Mouse (Mus musculus): Measurements from ENCODE around the gene Ciao2a. TPM values are rescaled to one million over a fixed set of nuclear protein-coding genes. Genes with fewer than 3 reads are reported as not detected.

The Ciao2a gene
- polyA plus RNA-seq, 1 experiment, result 42.4 TPM

DNA sequence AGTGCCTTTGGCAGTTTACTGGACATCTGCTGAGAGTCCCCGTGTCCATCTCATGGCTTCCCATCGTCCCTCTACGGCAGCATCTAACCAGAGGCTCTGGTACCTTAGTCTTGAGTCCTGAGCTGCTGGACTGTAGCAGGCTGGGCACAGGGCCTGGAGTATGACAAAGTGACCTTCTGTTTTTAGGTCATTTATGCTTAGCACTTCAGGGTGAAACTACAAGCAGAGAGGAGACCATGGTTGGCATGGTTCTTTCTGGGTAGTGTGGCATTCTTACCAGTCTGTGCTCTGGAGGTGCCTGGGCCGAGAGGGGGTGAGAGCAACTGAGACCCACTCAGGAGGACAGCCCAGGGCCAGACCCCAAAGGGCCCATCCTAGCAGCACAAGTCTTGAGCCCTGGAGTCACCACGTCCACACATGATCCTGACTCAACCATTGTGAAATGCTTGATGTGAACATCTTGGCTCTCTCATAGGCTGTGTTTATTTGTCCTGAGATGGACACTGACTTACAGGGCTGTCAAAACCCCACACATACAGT, 47.0 kb downstream of the Ciao2a start:
- peaks cover 37% of the 10 kb centered on the region for H3K79me2 ChIP-seq (ENCODE audit: control insufficient read depth, insufficient read depth)
- peaks cover 20% of the 10 kb centered on the region for H3K36me3 ChIP-seq (ENCODE audit: control insufficient read depth, insufficient read depth)
- no peak overlapping the region for H3K4me3 ChIP-seq
- H3K27me3 ChIP-seq (ENCODE audit: control insufficient read depth, insufficient read depth, insufficient read length), result no peaks in the 10 kb centered on the region
- no peak for TF ChIP-seq POLR2A (IDR thresholded peaks at IDR 0.05; ENCODE audit: insufficient read length, low read depth)
- TF ChIP-seq CEBPB (IDR thresholded peaks at IDR 0.05; ENCODE audit: insufficient read depth, poor library complexity, severe bottlenecking), result no peak
- TF ChIP-seq E2F4 (IDR thresholded peaks at IDR 0.05; ENCODE audit: insufficient read depth), result no peak
- no peak for TF ChIP-seq SRF (IDR thresholded peaks at IDR 0.05; ENCODE audit: control insufficient read depth, insufficient read length, low read depth)
- no peak for TF ChIP-seq MYOG (IDR thresholded peaks at IDR 0.05; ENCODE audit: control insufficient read depth in 1 of 3, insufficient read depth in 1 of 3, insufficient read length in 2 of 3, low read depth in 2 of 3)
- no peak for TF ChIP-seq REST (IDR thresholded peaks at IDR 0.05; ENCODE audit: insufficient read depth, insufficient read length)
- no peak for TF ChIP-seq MYOD1 (IDR thresholded peaks at IDR 0.05; ENCODE audit: control insufficient read depth in 1 of 3, insufficient read length in 2 of 3, low read depth in 2 of 3)
- TF ChIP-seq MAX (IDR thresholded peaks at IDR 0.05; ENCODE audit: low read depth), result no peak
- TF ChIP-seq TCF3 (IDR thresholded peaks at IDR 0.05; ENCODE audit: insufficient read length, low read depth), result no peak
- no peak for TF ChIP-seq POLR2AphosphoS2 (IDR thresholded peaks at IDR 0.05; ENCODE audit: insufficient read length, low read depth)
- no peak for TF ChIP-seq TCF12 (IDR thresholded peaks at IDR 0.05; ENCODE audit: insufficient read depth, poor library complexity, severe bottlenecking)
- TF ChIP-seq USF1 (IDR thresholded peaks at IDR 0.05; ENCODE audit: low read depth), result no peak
- no peak overlapping the region for H3ac ChIP-seq (ENCODE audit: control insufficient read depth, insufficient read length)
- H3K4me2 ChIP-seq (ENCODE audit: low read depth), result no peak overlapping the region

DNA sequence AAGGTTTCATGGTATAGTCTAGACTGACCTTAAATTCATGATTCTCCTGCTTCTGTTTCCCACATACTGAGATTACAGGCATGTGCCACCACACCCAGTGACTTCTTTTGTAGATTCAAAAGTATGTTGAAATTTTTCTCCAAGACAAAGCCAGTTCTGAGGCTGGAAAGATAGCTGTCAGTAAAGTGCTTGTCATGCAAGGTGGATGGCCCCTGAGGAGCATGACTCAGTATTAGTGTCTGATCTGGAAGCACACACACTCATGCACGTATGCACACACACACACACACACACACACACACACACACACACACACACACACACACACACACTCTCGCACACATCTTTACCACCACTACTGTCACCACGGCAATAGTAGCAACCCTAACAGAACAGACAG, 48.6 kb downstream of the Ciao2a start:
- Histone ChIP-seq H3K4me3 (no peak overlapping the region), H3K36me3 (ENCODE audit: control insufficient read depth, insufficient read depth) (peaks cover 11% of the 10 kb centered on the region), H3ac (ENCODE audit: control insufficient read depth, insufficient read length) (no peak overlapping the region), H3K27me3 (ENCODE audit: control insufficient read depth, insufficient read depth, insufficient read length) (no peaks in the 10 kb centered on the region), H3K4me2 (ENCODE audit: low read depth) (no peak overlapping the region), H3K79me2 (ENCODE audit: control insufficient read depth, insufficient read depth) (peaks cover 42% of the 10 kb centered on the region)
- TF ChIP-seq TCF3 (IDR thresholded peaks at IDR 0.05; ENCODE audit: insufficient read length, low read depth), result no peak
- no peak for TF ChIP-seq MAX (IDR thresholded peaks at IDR 0.05; ENCODE audit: low read depth)
- no peak for TF ChIP-seq POLR2A (IDR thresholded peaks at IDR 0.05; ENCODE audit: insufficient read length, low read depth)
- TF ChIP-seq USF1 (IDR thresholded peaks at IDR 0.05; ENCODE audit: low read depth), result no peak
- TF ChIP-seq MYOG (IDR thresholded peaks at IDR 0.05; ENCODE audit: control insufficient read depth in 1 of 3, insufficient read depth in 1 of 3, insufficient read length in 2 of 3, low read depth in 2 of 3), result no peak
- no peak for TF ChIP-seq TCF12 (IDR thresholded peaks at IDR 0.05; ENCODE audit: insufficient read depth, poor library complexity, severe bottlenecking)
- no peak for TF ChIP-seq MYOD1 (IDR thresholded peaks at IDR 0.05; ENCODE audit: control insufficient read depth in 1 of 3, insufficient read length in 2 of 3, low read depth in 2 of 3)

DNA sequence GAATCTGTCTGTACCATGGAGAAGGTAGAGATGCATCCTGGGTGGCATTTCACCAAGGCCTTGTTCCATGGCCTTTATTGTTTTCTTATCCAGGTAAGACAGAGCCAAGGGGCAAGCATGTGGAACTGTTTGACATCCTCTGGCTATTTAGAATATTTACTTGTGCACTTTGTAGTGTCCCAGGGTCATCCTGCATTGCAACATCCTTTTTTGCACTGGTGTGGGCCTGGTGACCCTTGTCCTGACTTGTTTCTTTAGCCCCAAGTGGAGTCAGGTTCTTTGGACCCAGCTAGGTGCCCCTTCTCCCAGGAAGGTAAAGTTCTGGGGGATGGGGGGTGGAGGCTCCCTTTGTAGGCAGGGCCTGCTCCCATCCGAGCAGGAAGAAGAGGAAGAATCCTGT, 51.6 kb downstream of the Ciao2a start:
- no peak overlapping the region for H3K4me3 ChIP-seq
- TF ChIP-seq E2F4 (IDR thresholded peaks at IDR 0.05; ENCODE audit: insufficient read depth) (no peak), MAX (IDR thresholded peaks at IDR 0.05; ENCODE audit: low read depth) (no peak), SRF (IDR thresholded peaks at IDR 0.05; ENCODE audit: control insufficient read depth, insufficient read length, low read depth) (no peak), CEBPB (IDR thresholded peaks at IDR 0.05; ENCODE audit: insufficient read depth, poor library complexity, severe bottlenecking) (no peak), MYOD1 (IDR thresholded peaks at IDR 0.05; ENCODE audit: control insufficient read depth in 1 of 3, insufficient read length in 2 of 3, low read depth in 2 of 3) (no peak)

DNA sequence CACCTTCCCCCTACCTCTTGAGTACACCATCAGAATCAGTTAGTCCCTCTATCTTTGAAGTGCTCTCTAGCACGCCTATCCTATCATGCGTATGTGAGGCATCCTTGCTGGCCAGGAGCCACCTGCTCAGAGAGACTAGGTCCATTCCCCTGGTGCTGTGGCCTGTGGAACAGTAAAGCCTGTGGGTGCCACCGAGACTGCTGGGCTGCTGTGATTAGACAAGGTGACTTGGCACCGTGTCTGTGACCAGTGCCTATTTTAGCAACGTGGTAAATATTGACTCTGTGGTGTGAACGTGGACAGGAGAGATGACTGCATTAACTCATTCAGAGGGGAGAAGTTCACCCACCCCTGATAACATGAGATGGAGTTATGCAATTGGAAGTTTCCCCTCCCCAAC, 53.4 kb downstream of the Ciao2a start:
- Histone ChIP-seq H3ac (ENCODE audit: control insufficient read depth, insufficient read length) (no peak overlapping the region), H3K36me3 (ENCODE audit: control insufficient read depth, insufficient read depth) (peaks cover 7% of the 10 kb centered on the region), H3K79me2 (ENCODE audit: control insufficient read depth, insufficient read depth) (peaks cover 56% of the 10 kb centered on the region), H3K27me3 (ENCODE audit: control insufficient read depth, insufficient read depth, insufficient read length) (no peaks in the 10 kb centered on the region), H3K4me2 (ENCODE audit: low read depth) (no peak overlapping the region), H3K4me3 (no peak overlapping the region)
- TF ChIP-seq MYOG (IDR thresholded peaks at IDR 0.05; ENCODE audit: control insufficient read depth in 1 of 3, insufficient read depth in 1 of 3, insufficient read length in 2 of 3, low read depth in 2 of 3), result no peak
- TF ChIP-seq E2F4 (IDR thresholded peaks at IDR 0.05; ENCODE audit: insufficient read depth), result no peak
- no peak for TF ChIP-seq CEBPB (IDR thresholded peaks at IDR 0.05; ENCODE audit: insufficient read depth, poor library complexity, severe bottlenecking)
- no peak for TF ChIP-seq TCF3 (IDR thresholded peaks at IDR 0.05; ENCODE audit: insufficient read length, low read depth)
- no peak for TF ChIP-seq MYOD1 (IDR thresholded peaks at IDR 0.05; ENCODE audit: control insufficient read depth in 1 of 3, insufficient read length in 2 of 3, low read depth in 2 of 3)
- no peak for TF ChIP-seq USF1 (IDR thresholded peaks at IDR 0.05; ENCODE audit: low read depth)
- no peak for TF ChIP-seq SRF (IDR thresholded peaks at IDR 0.05; ENCODE audit: control insufficient read depth, insufficient read length, low read depth)
- no peak for TF ChIP-seq TCF12 (IDR thresholded peaks at IDR 0.05; ENCODE audit: insufficient read depth, poor library complexity, severe bottlenecking)
- TF ChIP-seq MAX (IDR thresholded peaks at IDR 0.05; ENCODE audit: low read depth), result no peak
- TF ChIP-seq POLR2A (IDR thresholded peaks at IDR 0.05; ENCODE audit: insufficient read length, low read depth), result no peak
- no peak for TF ChIP-seq POLR2AphosphoS2 (IDR thresholded peaks at IDR 0.05; ENCODE audit: insufficient read length, low read depth)
- TF ChIP-seq REST (IDR thresholded peaks at IDR 0.05; ENCODE audit: insufficient read depth, insufficient read length), result no peak

More for the DNA sequence above, 51.6 kb downstream of the Ciao2a start:
- Histone ChIP-seq H3K79me2 (ENCODE audit: control insufficient read depth, insufficient read depth) (peaks cover 48% of the 10 kb centered on the region), H3K27me3 (ENCODE audit: control insufficient read depth, insufficient read depth, insufficient read length) (no peaks in the 10 kb centered on the region), H3K36me3 (ENCODE audit: control insufficient read depth, insufficient read depth) (peaks cover 7% of the 10 kb centered on the region), H3K4me2 (ENCODE audit: low read depth) (no peak overlapping the region), H3ac (ENCODE audit: control insufficient read depth, insufficient read length) (no peak overlapping the region)

Data from myocyte (in vitro differentiated cells).